In the genomic region with DNA sequence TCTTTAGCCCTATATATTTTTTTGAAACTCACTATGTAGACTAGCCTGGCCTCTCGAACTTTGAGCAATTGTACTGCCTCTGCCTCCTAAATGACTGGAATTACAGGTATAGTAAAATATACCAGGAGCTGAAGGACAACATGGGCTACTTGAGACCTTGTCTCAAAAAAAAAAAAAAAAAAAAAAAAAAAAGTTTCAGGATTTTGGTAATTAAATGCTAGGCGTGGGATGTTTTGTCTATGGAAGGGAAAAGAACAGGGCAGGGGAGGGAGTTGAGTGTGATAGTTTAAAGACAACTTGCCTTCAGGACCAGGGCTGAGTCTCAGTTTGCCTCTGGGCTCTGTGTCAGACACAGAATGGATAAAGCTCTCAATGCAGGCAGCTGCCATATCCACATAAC, we compare ENCODE assay signal across 1 mouse cellular context.
TF ChIP-seq lines count a peak whose summit lies in the region.

No protein-coding gene starts in this region.

TF ChIP-seq in myocyte, 11 proteins besides CTCF, POLR2A, EP300 and RAD21:
- TF ChIP-seq POLR2AphosphoS2 (IDR thresholded peaks at IDR 0.05; ENCODE audit: insufficient read length, low read depth): peak; percentile 33
- TF ChIP-seq CEBPB (IDR thresholded peaks at IDR 0.05; ENCODE audit: insufficient read depth, poor library complexity, severe bottlenecking): no peak
